In the genomic region with DNA sequence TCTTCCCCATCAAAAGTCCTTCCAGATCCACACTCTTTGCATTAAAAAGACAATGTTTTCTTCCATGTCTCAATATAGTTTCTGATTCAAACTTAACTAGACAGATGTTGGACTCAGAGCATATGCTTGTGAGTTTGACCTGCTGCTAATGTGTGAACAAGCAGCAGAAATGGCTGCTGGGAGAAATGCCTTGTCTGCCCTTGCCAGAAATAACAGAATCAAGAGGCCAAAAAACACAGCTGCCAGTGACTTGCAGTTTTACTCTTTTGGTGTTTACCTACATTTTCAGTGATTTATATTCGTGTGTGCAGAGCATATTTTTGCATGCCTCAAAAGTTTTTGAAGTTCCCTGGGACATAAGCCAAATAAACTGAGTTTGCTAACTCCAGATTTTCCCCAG, we compare ENCODE assay signal across 19 mouse cellular contexts.
DNase-seq lines count a peak whose midpoint lies in the region.
"Had no signal": no experiment of that assay in that cellular context is flagged by ENCODE, and none has a peak within 500 bp of the region (broad histone marks: within the 10 kb centered on the region; RNA-seq: fewer than 3 reads in every experiment).

No protein-coding gene starts in this region.

- no peak overlapping the region for H3K27ac ChIP-seq in heart, embryonic 10.5 days
- H3K27ac ChIP-seq: forebrain, embryonic 15.5 days; hindbrain, embryonic 14.5 days; midbrain, embryonic 12.5 days; neural tube, embryonic 13.5 days; stomach, embryonic 15.5 days had no signal

- H3K4me1 ChIP-seq in heart, embryonic 10.5 days = no peaks in the 10 kb centered on the region
- H3K4me1 ChIP-seq: forebrain, embryonic 15.5 days; midbrain, embryonic 12.5 days; neural tube, embryonic 13.5 days; stomach, embryonic 15.5 days had no signal

- H3K27me3 ChIP-seq in heart, embryonic 10.5 days (ENCODE audit: insufficient read depth, poor library complexity, severe bottlenecking) = no peaks in the 10 kb centered on the region
- H3K27me3 ChIP-seq: forebrain, embryonic 15.5 days; midbrain, embryonic 12.5 days; neural tube, embryonic 13.5 days; stomach, embryonic 15.5 days had no signal

- H3K4me3 ChIP-seq in heart, embryonic 10.5 days = no peak overlapping the region
- H3K4me3 ChIP-seq: forebrain, embryonic 15.5 days; midbrain, embryonic 12.5 days; neural tube, embryonic 13.5 days; stomach, embryonic 15.5 days had no signal

- H3K9me3 ChIP-seq in heart, embryonic 10.5 days = no peaks in the 10 kb centered on the region
- H3K9me3 ChIP-seq: forebrain, embryonic 15.5 days; midbrain, embryonic 12.5 days; neural tube, embryonic 13.5 days; stomach, embryonic 15.5 days had no signal

- H3K36me3 ChIP-seq in heart, embryonic 10.5 days = no peaks in the 10 kb centered on the region
- H3K36me3 ChIP-seq: midbrain, embryonic 12.5 days; neural tube, embryonic 13.5 days; stomach, embryonic 15.5 days had no signal

- 62% methylated on average over 1 of the region's 1 CpGs for WGBS in heart, embryonic 10.5 days

- peak; percentile 51 to 66 for DNase-seq in heart, adult 18-20 months
- DNase-seq in heart, embryonic 10.5 days (ENCODE audit: low spot score) = no peak
- DNase-seq in 3T3-L1 (ENCODE audit: low read depth, low spot score) = peak; percentile 67
- peak; percentile 28 for DNase-seq in brain, adult 2 months (ENCODE audit: low read depth, low spot score)
- DNase-seq in kidney, postnatal 10 days = peak; percentile 49
- no peak for DNase-seq in cerebellum, postnatal 10 days
- DNase-seq in spleen, postnatal 10 days (ENCODE audit: low spot score in 2 of 2) = no peak
- no peak for DNase-seq in thymus, adult 18-20 months
- DNase-seq: adrenal gland, postnatal 36 days; cerebellum, adult 18-20 months; embryo, embryonic 11 days; gastrocnemius, postnatal 25 days; right cerebral cortex, postnatal 14 days; thymus, postnatal 4 days had no signal

Comparison
In these comparisons a context has a peak if more than half of its experiments do, and no peak if none do; other contexts are left out.
1. DNase-seq: peak in heart, adult 18-20 months (2 of 2), 3T3-L1 (single experiment), brain, adult 2 months (single experiment) and kidney, postnatal 10 days (single experiment); none in heart, embryonic 10.5 days (single experiment), cerebellum, postnatal 10 days (0 of 2), spleen, postnatal 10 days (0 of 2) and thymus, adult 18-20 months (0 of 2).